Mouse (Mus musculus) urinary bladder, adult 2 months (tissue): Measurements from ENCODE around the gene Kbtbd12. TPM values are rescaled to one million over a fixed set of nuclear protein-coding genes. Genes with fewer than 3 reads are reported as not detected.

ENCODE experiments used
- DNase-seq: peaks from one replicate; pipeline ENCODE4 v3.0.0; 2022; ENCODE audit warnings: low spot score
- polyA plus RNA-seq: library from polyadenylated mRNA; depleted of rRNA; stranded (reverse); fragments of >200 nt; gene quantifications from 2 replicates; pipeline ENCODE4 v1.2.3, GENCODE M21; 2012; rRNA removed

The Kbtbd12 gene
- polyA plus RNA-seq = 1.4 and 1.6 TPM in 2 replicates

- DNase-seq = no peak
These were observed at the start of gene Kbtbd12 for GRCm38 (mm10) chr6:88637611-88638301. Gene Kbtbd12 (minus strand): TSS chr6:88637950.

GRCm38 (mm10) chr6:88683380-88684053, 45.8 kb upstream of the Kbtbd12 start:
- no peak for DNase-seq

- DNase-seq = no peak
These were observed 43.3 kb upstream of the Kbtbd12 start for GRCm38 (mm10) chr6:88681026-88681425.

- no peak for DNase-seq
These were observed 40.0 kb upstream of the Kbtbd12 start for GRCm38 (mm10) chr6:88677738-88678137.

- no peak for DNase-seq
These were observed 39.3 kb upstream of the Kbtbd12 start for GRCm38 (mm10) chr6:88676753-88677736.

GRCm38 (mm10) chr6:88675815-88676214, 38.1 kb upstream of the Kbtbd12 start:
- no peak for DNase-seq

GRCm38 (mm10) chr6:88662284-88662683, 24.5 kb upstream of the Kbtbd12 start:
- DNase-seq = no peak

- no peak for DNase-seq
These were observed 23.9 kb upstream of the Kbtbd12 start for GRCm38 (mm10) chr6:88661696-88662095.

- DNase-seq = no peak
These were observed 10.0 kb upstream of the Kbtbd12 start for GRCm38 (mm10) chr6:88647564-88648295.

GRCm38 (mm10) chr6:88644786-88645185, 7.0 kb upstream of the Kbtbd12 start:
- no peak for DNase-seq

GRCm38 (mm10) chr6:88641346-88641920, 3.7 kb upstream of the Kbtbd12 start:
- DNase-seq = no peak

- no peak for DNase-seq
These were observed 2.6 kb upstream of the Kbtbd12 start for GRCm38 (mm10) chr6:88640331-88640730.

- DNase-seq = no peak
These were observed 2.2 kb upstream of the Kbtbd12 start for GRCm38 (mm10) chr6:88639921-88640320.

GRCm38 (mm10) chr6:88639372-88639920, 1.7 kb upstream of the Kbtbd12 start:
- no peak for DNase-seq

GRCm38 (mm10) chr6:88638917-88639316, 1.2 kb upstream of the Kbtbd12 start:
- no peak for DNase-seq

- DNase-seq = no peak
These were observed 1.6 kb downstream of the Kbtbd12 start for GRCm38 (mm10) chr6:88635881-88636754.

- no peak for DNase-seq
These were observed 6.5 kb downstream of the Kbtbd12 start for GRCm38 (mm10) chr6:88631293-88631692.

- DNase-seq = no peak
These were observed 7.2 kb downstream of the Kbtbd12 start for GRCm38 (mm10) chr6:88630560-88630959.

GRCm38 (mm10) chr6:88629821-88630220, 7.9 kb downstream of the Kbtbd12 start:
- DNase-seq = no peak

GRCm38 (mm10) chr6:88627317-88627811, 10.4 kb downstream of the Kbtbd12 start:
- DNase-seq = peak; percentile 35
